Mouse (Mus musculus): ENCODE results near the gene Map1a.

Map1a gene

DNA sequence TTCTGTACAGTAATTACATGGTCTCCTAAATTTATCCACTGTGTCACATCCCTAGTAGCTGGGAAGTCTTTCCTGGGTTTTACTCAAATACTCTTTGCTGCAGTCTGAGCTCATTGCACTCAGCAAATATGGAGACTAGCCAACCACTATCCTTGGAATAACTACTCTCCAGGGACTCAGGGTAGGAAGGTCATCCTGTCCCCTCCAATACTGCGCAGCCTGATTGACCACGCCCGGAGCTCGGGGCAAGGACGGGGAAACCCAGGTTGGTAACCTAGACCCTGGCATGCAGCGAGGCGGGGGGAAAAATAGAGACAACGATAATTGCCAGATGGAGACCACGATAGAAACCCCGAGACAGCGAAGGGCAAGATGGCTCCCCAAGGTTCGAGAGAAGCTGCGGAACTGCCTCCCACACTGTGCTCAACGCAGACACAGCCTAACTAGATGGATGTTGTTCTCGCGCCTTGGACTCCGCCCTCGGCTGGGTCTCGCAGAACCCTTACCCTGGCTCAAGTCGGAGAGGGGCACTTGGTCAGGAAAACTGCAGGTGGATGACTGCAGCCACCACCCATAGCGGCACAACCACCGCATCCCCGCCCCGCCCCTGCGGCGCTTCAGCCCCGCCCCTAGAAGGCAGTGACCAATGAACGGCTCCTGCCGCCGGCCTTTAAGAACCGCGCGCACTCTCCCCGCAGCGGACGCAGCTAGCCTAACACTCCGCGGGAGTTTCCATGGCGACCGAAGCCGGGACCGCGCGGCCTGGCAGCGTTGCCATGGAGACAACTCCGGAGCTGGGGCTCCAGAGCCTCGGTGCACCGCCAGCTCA, at the start of gene Map1a:
Map1a (plus strand) TSS at position 700 of the 829 bp plus-strand sequence.
- peak; percentile 75 for DNase-seq (ENCODE audit: low read depth, low spot score)

GRCm38 (mm10) chr2:121244099-121244498, 45.3 kb upstream of the Map1a start:
- DNase-seq (ENCODE audit: low read depth, low spot score): no peak

DNA sequence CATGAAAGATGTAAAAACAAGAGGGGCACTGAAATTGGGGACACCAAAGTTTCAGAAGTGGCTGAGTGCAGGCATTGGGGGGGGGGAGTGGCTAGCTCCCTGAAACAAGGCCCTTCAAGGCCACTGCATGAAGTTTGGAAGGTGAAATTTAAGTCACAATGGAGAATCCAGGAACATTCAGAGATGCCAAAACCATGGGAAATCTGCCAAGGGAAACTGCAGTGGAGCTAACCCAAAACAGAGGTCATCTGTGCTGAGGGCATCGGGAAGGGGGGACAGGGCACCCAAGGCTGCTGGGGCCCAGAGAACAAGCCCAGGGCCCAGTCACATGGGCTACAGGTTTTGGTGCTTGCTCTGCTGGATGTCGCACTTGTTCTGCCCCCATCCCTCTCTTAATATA, 39.6 kb upstream of the Map1a start:
- no peak for DNase-seq (ENCODE audit: low read depth, low spot score)

DNA sequence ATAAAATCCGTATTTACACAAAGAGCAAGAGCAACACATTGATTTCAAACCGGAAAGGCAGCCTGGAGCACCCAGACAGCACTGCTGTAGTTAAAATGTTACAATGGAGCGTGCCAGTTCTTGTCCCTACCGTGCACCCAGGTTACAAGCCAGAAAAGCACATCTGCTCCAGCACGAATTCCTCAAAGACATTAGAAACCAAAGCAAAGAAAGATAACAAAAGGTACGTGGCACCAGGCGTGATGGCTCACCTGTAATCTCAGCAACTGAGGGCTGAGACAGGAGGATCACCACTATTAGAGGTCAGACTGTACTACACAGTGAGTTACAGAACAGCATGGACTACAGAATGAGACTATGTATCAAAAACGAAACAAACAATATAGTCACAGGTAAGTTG, 21.0 kb upstream of the Map1a start:
- DNase-seq (ENCODE audit: low read depth, low spot score): no peak

DNA sequence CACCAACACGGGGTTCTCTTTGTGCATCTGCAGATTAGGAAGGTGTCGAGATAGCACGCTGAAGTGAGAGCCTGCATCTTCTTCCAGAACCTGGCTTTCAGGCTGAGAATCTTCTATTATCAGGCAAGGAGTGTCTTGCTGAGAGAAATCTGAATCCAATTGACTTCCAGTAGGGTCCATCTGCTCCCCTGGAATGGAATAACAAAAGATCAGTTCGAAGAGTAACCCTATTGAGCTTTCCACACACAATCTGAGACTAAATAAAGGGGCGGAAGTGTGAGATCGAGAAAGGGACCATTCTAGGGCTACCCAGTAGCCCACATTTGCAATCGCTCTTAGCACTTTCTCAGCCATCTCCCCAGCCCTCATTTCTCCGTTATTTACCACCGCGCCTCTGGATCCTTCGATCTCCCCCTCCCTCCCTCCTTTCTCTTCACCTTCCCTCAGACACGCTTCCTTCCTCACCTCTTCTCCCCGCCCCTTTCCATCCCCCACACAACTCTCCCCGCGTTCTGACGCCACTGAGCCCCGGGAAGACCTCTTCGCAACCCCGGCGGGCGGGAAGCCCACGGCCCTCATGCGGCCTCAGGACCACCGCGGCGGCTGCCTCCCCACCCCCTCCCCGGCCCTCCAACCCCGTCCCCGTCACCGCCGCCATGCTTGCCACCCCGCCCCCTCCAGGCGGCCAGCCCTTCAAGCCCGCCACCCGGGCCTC, 18.7 kb upstream of the Map1a start:
- no peak for DNase-seq (ENCODE audit: low read depth, low spot score)

GRCm38 (mm10) chr2:121271236-121271927, 18.0 kb upstream of the Map1a start, which contains the start of gene Trp53bp1:
TSS of gene Trp53bp1 (minus strand) at chr2:121271407.
- DNase-seq (ENCODE audit: low read depth, low spot score): peak; percentile 89

GRCm38 (mm10) chr2:121271928-121272516, 17.4 kb upstream of the Map1a start:
- DNase-seq (ENCODE audit: low read depth, low spot score): no peak

DNA sequence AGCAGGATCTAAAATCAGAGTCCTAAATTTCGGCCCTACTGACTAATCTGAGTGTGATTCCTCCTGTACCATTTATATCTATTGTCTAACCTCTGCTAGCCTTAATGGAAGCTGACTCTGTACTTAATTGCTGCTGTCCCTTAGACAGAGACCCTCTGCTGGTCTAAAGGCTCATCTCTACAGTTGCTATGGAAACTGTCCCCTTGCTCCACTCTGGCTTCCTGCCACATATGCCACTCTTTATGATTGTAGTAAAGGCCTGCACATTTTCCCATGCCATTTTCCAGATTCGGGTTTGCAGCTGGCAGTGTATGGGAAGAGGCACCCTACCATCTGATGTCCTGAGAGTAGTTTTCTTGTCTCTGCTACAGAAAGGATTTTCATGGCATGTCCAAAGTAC, 1.6 kb upstream of the Map1a start:
- no peak for DNase-seq (ENCODE audit: low read depth, low spot score)

DNA sequence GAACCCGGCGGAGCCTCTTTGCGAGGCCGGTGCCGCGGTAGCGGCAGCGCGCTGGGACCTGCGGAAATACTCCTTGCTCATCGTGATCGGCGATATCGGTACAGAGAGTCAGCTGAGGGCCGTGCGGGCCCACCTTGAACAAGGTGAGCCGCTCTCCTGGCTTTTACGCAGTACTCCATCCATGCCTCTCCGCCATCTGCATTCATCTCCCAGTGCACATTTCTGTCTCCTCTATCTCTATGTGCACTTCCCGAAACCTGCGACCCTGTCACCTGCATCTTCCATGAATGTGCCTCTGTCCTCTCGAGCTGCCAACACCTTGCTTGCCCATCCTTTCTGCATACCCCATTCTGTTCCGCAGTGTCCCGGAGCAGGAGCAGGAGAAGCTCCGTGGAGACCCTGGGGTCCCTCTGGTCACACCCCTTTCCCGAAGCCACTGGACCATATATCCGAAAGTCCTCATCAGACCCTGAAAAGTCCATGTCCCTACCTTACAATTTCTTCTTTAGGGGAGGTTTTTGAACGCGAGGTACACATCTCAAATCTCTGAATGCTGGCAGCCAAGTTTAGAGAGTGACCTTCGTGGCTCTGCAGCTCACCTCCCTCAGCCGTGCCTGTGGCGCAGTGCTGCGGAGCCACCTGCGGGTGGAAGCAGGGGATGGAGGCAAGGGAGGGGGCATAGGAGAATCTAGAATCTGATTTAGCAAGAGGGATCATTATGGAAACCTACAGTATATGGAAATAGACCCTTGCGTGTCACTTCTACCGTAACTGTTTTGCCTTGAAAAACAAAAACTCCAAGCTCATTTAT, 535 bp downstream of the Map1a start:
- no peak for DNase-seq (ENCODE audit: low read depth, low spot score)

DNA sequence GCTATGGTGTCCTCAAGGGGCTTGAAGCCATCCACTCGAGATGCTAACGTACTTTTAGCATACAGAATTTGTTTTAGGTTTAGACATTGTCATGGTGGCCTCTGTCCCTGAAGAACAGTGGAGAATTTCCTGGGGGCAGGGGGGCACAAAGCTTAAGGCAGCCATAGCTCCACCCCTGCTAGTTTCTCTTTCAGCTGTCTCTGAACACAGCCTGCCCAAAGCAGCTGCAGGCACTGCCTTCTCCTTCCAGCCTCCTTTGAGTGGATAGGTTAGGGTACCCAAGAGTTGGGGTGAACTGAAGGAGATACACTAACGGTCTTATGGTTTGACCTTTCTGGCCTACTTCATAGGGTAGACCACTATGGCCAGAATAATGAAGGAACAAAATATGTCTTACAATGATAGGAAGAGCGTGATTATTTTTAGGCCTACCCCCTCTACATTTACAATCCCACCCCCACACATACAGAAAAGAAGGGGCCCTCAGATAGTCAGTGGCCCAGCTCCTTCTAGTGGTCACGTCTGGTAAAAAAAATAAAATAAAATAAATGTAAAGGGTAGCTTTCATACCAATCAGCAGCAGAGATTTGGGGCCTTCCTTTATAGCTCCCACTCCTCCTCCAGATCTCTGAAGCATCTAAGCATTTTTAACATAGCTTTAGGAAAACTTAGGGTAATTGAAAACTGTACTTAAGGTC, 3.1 kb downstream of the Map1a start:
- no peak for DNase-seq (ENCODE audit: low read depth, low spot score)

DNA sequence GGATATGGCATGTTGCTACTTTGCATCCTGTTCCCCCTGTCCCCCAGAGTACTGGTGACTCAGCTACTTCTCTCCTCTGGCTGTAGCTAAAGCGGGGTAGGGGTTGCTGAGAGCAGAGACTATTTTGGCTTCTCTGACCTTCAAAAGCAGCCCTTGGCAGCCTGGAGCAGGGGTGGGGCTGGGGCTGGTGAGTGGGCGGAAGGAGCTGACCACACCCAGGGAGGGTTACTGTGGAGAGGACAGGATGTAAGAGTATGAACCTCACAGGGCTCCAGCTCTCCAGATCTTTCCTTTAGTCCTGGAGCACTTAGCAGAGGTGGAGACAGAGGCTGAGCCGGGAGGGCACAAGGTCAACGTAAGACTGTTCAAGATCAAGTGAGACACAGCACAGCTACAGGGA, 4.8 kb downstream of the Map1a start:
- no peak for DNase-seq (ENCODE audit: low read depth, low spot score)

- DNase-seq (ENCODE audit: low read depth, low spot score): no peak
Measured at GRCm38 (mm10) chr2:121294753-121295607, 5.6 kb downstream of the Map1a start.

DNA sequence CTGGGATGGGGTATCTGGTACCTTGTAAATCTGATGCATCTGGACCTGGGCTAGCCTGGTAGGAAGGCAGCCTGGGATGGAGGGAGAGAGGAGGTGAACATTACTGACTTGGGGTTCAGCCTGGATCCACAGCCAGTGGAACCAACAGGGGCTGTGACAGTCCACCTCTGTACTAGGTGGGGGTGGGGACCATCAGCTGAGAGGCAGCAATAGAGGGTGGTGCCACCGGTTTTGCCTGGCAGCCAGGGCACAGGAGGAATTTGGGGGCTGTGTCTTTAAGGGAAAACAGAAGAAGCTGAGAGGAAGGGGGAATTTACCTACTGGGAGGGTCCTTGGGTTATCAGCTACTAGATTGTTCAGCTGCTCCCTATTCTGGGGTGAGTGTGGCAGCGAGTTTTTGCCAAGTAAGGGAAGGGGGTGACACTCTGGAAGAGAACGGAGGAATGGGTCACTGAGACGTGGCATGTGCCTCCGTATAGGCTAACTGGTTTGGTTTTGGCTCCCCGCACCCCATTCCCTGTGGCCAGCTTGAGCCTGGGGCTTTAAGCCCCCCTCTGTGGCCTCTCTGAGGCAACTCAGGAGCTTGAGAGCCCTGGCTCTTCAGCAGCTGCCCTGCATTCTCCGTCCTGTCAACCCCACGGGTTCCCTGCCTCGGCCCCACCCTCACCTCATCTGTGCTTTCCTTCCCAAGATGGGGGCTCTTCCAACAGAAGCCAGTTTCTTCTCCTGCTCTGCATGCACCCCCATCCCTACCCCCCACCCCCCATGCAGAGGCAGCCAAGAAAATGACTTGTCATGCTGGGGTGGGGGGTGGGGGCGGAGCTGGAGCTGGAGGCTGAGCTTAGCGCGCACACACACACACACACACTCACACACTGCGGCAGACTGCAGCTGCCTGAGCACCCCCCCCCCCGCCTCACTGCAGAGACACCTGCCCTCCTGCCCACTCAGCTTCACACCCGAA, 6.5 kb downstream of the Map1a start:
- no peak for DNase-seq (ENCODE audit: low read depth, low spot score)

GRCm38 (mm10) chr2:121296754-121297231, 7.4 kb downstream of the Map1a start:
- no peak for DNase-seq (ENCODE audit: low read depth, low spot score)

DNA sequence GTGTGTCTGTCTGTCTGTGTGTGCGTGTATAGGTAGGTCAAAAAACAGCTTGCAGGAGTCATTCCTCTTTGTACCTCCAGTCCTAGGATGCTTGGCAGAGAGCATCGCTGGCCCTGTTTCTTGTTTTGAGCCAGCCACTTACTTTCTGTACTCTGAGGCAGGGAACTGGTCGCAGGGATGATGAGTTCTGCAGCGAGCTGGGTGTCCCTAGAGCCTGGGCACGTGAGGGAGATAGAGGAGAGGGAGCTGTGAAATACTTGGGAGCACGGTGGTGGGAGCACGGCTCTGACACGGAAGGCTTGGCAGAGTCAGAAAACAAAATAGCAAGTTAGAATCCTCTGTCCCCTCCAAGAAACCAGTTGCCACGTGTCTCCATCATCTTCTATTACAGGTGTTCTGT, 8.3 kb downstream of the Map1a start:
- DNase-seq (ENCODE audit: low read depth, low spot score): no peak

- DNase-seq (ENCODE audit: low read depth, low spot score): no peak
Measured at GRCm38 (mm10) chr2:121298131-121298530, 8.7 kb downstream of the Map1a start.

DNA sequence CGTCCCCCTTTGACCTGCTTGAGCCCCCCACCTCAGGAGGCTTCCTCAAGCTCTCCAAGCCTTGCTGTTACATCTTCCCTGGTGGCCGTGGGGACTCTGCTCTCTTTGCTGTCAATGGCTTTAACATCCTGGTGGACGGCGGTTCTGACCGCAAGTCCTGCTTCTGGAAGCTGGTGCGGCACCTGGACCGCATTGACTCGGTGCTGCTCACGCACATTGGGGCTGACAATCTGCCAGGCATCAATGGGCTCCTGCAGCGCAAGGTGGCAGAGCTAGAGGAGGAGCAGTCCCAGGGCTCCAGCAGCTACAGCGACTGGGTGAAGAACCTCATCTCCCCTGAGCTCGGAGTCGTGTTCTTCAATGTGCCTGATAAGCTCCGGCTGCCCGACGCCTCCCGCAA, 10.1 kb downstream of the Map1a start:
- no peak for DNase-seq (ENCODE audit: low read depth, low spot score)

DNA sequence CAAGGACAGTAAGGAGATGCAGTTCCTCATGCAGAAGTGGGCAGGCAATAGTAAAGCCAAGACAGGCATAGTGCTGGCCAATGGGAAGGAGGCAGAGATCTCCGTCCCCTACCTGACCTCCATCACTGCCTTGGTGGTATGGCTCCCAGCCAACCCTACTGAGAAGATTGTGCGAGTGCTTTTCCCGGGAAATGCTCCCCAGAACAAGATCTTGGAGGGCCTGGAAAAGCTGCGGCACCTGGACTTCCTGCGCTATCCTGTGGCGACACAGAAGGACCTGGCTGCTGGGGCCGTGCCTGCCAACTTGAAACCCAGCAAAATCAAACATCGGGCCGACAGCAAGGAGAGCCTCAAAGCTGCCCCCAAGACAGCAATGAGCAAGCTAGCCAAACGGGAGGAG, 10.6 kb downstream of the Map1a start:
- DNase-seq (ENCODE audit: low read depth, low spot score): no peak
